Mouse (Mus musculus) testis, adult 2 months (tissue): ENCODE data around the gene Usp12.

ENCODE experiments used
- CTCF ChIP-seq: fragments of 200-500 bp; IDR thresholded peaks from 2 replicates; pipeline ENCODE4 v1.5.1; 2012; ENCODE audit warnings: low read depth, mild to moderate bottlenecking, inconsistent platforms, low read length, moderate library complexity; ENCODE audit not compliant: control insufficient read depth, insufficient read depth, insufficient replicate concordance
- POLR2A ChIP-seq: fragments of 200-500 bp; IDR thresholded peaks from 2 replicates; pipeline ENCODE4 v1.6.1; 2012; ENCODE audit warnings: low read depth, mild to moderate bottlenecking, inconsistent platforms, low read length, moderate library complexity; ENCODE audit not compliant: control insufficient read depth

GRCm38 (mm10) chr5:146783300-146783699, 11.5 kb downstream of the Usp12 start:
- no peak for TF ChIP-seq POLR2A
- TF ChIP-seq CTCF: no peak; the same call in 1 of the 2 replicates
